Mouse (Mus musculus) thymus, postnatal 36 days (tissue): ENCODE data around the gene Igsf8.

Experiments
- DNase-seq, 2 experiments: peaks; one replicate each; pipeline ENCODE4 v3.0.0; 2022; ENCODE audit warnings: mixed read lengths in 2 of 2

The Igsf8 gene

DNA sequence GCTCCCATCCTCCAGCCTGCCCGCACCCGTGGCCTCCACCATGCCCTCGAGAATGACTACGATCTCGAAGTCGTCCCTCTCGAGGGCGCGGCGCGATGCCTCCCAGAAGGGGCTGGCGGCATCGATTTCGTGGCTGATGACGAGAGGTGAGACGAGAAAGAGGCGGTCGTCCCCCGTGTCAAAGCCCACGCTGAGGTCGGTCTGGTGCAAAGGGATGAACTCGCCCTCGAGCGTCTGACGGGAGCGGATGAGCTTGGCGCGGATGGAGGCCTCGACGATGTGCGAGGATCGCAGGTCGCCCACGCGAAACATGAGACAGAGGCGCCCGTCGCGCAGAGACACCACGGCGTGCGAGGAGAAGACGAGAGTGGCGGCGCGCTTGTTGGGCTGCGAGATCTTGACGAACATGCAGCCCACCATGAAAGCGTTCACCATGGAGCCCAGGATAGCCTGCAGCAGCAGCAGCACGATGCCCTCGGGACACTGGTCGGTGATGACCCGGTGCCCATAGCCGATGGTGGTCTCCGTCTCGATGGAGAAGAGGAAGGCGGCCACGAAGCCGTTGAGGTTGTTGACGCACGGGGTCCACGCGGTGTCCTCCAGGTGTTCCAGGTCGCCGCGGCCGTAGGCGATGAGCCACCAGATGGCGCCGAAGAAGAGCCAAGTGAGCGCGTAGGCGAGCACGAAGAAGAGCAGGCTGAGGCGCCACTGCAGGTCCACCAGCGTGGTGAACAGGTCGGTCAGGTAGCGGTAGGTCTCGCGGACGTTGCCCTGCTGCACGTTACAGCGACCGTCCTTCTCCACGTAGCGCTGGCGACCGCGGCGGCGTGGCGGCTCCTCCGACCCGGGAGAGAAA, 64.5 kb downstream of the Igsf8 start:
- DNase-seq = peak; percentile 79 to 81

DNA sequence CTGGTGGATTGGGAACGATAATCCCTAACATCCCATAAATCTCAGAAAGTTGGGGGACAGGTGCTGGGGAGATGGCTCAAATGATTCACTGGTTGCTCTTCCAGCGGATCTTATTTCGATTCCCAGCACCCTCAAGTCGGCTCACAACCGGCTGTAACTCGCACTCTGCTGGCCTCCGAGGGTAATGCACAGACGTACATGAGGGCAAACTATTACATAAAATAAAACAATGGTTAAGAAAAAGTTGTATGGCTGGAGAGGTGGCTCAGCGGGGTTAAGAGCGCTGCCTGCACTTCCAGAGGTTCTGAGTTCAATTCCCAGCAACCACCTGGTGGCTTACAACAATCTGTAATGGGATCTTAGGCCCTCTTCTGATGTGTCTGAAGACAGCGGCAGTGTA, 65.2 kb downstream of the Igsf8 start:
- DNase-seq = no peak

GRCm38 (mm10) chr1:172327206-172328001, 66.0 kb downstream of the Igsf8 start:
- no peak for DNase-seq

- DNase-seq = no peak
These were observed 66.6 kb downstream of the Igsf8 start for GRCm38 (mm10) chr1:172328041-172328440.

DNA sequence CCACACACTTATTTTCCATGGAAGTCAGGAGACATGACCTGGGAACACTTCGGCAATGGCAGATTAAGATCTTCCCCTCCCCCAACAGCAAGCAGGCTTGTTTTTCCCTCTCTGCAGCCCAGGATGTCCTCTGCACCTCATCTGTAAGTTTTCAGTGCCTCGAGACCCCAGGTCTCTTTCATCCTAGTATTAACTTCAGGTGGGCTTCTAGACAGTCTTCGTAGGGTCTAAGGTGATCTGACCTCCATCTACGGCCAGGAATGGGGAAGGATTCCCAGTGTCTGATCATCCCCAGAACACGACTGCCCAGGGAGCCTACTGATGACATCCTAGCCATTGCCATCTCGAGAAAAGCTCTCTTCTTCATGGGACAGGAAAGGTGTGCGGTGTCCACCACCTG, 67.0 kb downstream of the Igsf8 start:
- no peak for DNase-seq

DNA sequence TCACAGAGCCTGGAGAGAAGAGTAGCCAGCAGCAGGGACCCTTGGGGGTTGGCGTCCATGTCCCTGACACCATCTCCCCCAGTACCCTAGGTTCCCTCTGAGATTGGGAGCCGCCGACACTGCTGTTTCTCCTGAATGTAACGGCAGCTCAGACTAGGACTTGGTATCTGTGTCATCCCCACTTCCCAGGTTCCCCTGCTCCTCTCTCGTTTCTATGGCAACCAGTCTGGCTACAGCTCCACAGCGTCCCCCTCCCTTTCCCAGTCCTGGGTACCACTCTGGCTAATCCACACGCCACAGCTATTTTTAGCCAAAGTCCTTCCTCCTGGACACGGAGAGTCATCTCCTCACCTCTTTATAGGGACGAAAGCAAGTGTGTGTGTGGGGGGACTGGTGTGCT, 67.7 kb downstream of the Igsf8 start, which contains the start of gene Kcnj9:
TSS of gene Kcnj9 (minus strand) at position 188 of the 400 bp plus-strand sequence.
- no peak for DNase-seq

GRCm38 (mm10) chr1:172329616-172330015, 68.2 kb downstream of the Igsf8 start:
- DNase-seq = no peak

- DNase-seq = no peak
These were observed 70.0 kb downstream of the Igsf8 start for GRCm38 (mm10) chr1:172331422-172331947.

DNA sequence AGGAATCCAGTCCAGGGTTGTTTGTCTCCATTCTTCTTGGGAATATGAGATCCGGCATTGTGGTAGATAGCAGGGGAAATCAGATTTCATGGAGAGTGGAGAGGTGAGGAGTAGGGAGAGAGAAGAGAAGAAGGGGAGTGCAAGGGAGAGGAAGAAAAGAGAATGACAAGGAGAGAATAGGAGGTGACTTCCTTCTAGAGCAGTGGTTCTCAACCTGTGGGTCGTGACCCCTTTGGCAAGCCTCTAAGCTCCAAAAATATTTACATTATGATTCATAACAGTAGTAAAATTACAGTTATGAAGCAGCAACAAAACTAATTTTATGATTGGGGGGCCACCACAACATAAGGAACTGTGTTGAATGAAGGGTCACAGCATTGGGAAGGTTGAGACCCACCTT, 71.5 kb downstream of the Igsf8 start:
- no peak for DNase-seq

DNA sequence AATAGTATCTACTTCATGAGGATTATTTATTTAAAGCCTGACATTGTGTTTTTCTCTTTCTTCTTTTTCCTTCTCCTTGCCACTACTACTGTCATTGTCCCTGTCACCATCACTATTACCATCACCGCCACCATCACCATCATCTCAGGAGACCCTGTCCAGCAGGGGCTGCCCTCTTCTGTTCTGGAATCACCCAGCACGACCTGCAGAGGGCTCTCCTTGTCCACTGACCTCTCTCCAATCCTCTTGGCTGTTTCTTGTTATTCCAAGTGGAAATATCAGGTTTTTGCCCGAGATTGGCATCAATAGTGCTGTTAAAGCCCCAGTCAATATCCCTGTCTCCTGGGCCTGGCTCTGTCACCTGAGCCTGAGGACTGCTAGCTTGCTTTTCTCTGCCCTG, 72.1 kb downstream of the Igsf8 start:
- no peak for DNase-seq

DNA sequence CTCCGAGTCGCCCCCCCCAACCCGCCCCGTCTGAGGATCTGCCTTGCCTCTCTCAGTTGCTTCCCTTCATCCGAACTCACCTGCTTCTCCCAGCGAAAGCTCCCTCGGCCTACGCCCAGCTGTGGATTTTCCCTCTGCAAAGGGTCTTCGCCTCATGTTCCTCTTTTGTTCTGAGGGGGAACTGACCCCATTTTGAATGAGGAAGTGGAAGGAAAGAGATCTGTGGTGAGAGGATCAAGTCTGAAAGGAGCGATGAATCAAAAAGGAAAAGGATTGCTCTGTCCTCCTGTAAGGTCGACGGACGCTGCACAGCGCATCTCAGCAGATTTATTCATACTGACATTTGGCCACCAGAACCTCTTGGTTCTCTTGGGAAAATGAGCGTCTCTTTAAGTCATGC, 74.4 kb downstream of the Igsf8 start:
- no peak for DNase-seq

DNA sequence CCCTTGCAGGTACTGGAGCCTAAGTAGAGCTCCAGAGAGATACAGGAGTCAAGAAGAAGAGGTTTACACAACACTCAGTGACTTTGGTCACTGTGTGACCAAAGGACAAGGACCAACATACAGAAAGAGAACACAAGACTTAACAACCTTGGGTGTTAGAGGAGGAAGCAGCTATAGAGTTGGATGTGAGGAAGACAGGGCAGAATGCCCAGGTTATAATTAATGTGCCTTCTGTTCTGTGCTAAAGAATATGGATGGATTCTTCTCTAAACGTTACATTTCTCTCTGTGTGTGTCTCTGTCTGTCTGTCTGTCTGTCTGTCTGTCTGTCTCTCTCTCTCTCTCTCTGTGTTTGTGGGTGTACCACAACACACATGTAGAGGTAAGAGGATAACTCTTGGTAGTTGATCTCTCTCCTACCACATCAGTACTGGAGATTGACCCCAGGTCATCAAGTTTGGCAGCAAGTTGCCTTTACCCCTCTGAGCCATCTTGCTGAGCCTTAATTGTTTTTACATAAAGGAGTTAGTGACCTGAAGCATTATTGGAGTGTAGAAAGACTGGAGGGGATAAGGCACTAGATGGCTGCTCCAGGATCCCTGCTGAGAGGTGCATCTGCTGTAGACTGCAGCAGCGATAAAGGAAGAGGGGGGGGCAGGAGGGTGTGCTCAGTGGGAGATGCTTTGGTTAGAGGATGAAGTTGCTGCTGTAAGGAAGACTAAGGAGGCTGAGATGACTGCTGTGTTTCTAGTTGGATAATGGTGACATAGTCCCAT, 76.2 kb downstream of the Igsf8 start:
- no peak for DNase-seq

DNA sequence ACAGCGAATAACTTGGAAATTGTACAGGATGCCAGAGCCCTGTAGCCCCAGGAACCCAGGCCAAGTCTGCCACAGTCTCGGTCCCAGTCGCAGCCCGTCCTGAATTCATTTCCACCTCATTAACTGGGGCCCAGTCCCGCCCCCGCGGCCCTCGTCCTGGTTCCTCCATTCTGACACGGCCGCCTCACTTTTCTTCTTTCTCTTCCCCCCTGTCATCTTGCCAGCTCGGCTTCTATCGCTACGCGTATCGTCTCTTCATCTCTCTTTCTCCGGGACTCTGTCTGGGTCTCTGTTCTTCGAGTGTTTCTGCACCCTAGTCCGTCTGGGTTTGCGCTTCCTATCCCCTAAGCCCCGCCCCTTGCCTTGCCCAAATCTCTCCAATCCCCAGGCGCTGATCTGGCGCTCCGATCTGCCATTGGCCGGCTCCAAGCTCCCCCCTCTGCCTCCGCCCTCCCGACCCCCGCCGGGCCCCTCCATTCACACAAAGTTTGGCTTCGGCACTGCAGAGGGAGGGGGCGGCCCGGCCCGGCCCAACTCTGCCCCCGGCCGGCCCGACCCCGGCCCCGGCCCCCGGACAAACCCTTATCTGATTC, 79.4 kb downstream of the Igsf8 start, which contains the start of gene Kcnj10:
TSS of gene Kcnj10 (plus strand) at position 482 of the 593 bp plus-strand sequence.
- DNase-seq = peak; percentile 78 to 83

DNA sequence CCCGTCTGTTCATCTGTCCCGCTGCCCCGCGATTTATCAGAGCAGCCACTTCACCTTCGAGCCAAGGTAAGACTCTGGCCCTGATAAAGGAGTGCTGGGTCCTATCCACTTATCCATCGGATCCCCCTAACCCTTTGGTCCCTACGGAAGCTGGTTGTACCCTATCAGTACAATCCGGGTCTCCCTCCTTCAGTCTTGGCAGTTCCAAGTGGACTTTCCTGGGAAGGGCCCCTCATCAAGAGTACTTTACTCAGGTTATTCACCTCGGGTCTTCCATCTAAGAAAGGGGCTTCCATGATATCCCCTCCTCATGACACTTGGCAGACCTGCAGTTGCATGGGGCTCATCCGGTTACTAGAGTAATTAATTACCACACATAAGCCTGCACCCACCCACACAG, 79.9 kb downstream of the Igsf8 start:
- DNase-seq = no peak

GRCm38 (mm10) chr1:172342729-172343128, 81.3 kb downstream of the Igsf8 start:
- DNase-seq = no peak

GRCm38 (mm10) chr1:172343914-172344313, 82.5 kb downstream of the Igsf8 start:
- DNase-seq = no peak

DNA sequence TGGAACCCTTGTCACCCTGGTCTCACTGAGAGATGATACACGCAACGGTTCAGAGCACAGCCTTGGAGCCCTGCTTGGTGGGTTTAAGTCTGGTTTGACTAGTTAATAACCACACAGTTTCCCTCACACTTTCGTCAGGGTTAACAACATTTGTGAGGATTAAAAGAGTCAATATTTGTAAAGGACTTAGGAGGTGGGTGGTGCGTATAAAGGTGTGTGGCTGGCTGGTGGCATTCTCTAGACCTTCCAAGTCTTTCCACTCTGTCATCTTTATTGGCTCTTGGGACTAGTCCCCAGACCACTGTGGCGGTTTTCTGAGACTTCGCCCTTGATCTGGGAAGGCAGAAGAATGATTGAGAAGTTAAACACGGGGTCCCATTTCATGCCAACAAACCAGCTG, 83.4 kb downstream of the Igsf8 start:
- no peak for DNase-seq

DNA sequence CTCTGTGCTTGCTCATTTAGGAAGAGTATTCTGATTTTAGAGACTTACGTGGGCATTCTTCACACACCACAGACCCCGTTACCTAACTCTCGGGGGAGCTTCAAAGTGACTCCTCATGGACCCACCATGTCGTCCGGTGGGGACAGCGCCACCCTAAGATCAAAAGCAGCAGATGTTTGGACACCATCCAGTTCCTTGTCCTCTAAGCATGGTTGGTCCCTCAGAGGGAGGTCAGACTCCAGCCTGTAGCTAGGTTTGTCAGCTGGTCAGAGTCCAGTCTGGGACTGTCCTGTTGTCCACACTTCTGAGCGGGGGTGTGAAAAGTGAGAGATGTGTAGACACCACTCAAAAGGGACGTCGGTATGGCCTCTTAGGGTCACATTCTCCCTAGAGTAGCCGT, 85.3 kb downstream of the Igsf8 start:
- DNase-seq = no peak

DNA sequence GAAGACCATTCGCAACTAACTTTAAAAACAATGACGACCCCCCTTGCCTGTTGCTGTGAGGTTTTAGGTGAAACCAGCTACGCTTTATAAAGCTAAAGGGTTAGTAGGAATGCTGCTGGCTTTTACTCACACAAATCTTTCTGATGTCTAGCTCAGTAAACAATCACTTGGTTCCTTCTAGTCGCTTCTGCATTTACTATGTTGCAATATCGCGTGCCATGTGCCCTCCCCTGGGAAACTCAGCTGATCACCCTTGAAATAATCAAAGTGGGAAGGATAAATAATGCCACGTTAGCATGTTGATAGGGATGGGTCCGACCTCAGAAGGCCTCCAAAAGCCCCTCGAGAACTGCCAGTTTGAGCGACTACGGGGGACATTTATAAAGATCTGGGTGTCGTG, 85.9 kb downstream of the Igsf8 start:
- no peak for DNase-seq

GRCm38 (mm10) chr1:172349504-172349903, 88.1 kb downstream of the Igsf8 start:
- DNase-seq = no peak

GRCm38 (mm10) chr1:172349916-172350812, 88.7 kb downstream of the Igsf8 start:
- DNase-seq = peak in 1 of 2 experiments; percentile 10
